Mouse (Mus musculus) thymus, adult 18-20 months (tissue): ENCODE data around the gene Acot8.
"Not testable (repeated sequence)": the region's sequence is repeated elsewhere in the genome, so short reads cannot be mapped to it uniquely, and the experiment has no call there.

Experiments
- DNase-seq, 2 experiments: peaks; one replicate each; pipeline ENCODE4 v3.0.0; 2022; ENCODE audit warnings: mixed read lengths in 2 of 2

The Acot8 gene

DNA sequence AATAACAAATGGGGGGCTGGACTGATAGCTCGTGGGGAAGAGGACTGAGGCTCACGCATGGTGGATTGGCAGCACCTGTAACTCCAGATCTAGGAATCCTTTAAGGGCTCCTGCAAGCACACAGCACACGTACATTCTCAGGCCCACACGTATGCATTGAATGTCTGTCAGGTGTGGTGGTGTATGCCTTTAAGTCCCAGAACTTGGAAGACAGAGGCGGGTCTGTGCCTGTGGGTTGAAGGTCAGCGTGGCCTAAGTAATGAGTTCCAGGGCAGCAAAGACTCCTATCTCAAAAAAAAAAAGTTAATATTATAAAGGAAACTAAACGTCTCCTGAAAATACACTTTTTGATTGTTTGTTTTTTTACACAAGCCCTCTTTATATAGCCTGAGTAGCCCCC, 1.9 kb upstream of the Acot8 start:
- no peak for DNase-seq

DNA sequence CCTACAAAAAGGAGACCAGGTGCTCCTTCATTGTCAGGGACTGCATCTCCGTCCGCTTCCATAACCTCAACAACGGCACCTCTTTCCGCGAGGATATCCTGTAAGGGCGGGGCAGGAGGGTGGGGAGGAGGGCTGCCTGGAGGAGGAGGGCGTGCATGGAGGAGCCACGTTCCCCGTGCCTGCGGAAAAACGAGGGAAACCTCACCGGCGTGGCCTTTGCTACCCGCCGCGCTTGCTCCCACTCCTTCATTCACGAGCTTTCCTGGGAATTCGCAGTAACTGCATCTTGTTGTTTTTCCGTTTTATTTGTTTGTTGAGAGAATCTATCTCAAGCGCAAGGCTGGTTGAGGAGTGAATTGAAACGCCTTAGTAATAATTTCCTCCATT, 643 bp upstream of the Acot8 start:
- DNase-seq = no peak

- DNase-seq = no peak
Observed at GRCm38 (mm10) chr2:164803921-164804313, 765 bp downstream of the Acot8 start.

DNA sequence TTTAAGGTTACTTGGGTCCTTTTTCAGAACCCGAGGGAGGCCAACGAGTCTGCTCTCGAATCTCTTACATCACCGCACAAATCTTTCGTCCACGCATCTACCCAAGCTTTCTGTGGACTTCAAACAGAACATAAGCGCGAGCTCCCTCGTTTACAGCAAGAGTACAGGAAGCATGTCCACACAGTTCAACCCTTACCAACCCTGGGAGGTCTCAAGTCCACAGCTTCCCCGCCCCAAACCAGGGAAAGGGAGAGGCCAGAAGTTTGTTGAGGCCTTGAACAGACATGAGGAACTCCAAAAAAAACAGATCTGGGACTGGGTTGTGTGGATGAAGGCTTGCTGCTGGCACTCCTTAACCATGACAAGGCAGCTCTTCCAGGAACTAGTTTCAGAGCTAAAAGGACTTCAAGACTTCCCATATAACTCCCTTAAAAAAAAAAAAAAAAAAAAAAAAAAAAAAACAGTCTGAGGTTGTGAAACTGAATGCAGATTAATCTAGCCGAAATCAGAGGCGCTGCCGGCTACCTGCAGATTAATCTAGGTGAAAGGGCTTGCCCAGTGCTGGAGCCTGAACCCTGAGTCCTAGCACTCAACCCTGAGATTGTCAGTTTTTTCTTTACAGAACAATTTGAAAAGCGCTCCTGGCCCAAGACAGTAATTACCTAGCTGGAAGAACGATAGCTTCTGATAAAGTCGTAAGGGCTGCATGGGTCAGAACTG, 1.3 kb downstream of the Acot8 start:
- DNase-seq = no peak

- no peak for DNase-seq
Observed at GRCm38 (mm10) chr2:164800252-164801004, 4.3 kb downstream of the Acot8 start.

DNA sequence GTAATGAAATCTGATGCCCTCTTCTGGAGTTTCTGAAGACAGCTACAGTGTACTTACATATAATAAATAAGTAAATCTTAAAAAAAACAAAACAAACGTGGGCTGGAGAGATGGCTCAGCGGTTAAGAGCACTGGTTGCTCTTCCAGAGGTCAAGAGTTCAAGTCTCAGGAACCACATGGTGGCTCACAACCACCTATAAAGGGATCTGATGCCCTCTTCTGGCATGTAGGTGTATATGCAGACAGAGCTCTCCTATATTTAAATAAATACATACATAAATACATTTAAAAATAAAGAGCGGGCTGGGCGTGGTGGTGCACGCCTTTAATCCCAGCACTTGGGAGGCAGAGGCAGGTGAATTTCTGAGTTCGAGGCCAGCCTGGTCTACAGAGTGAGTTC, 6.1 kb downstream of the Acot8 start:
- not testable (repeated sequence) for DNase-seq

GRCm38 (mm10) chr2:164795868-164796267, 8.8 kb downstream of the Acot8 start:
- DNase-seq = no peak

DNA sequence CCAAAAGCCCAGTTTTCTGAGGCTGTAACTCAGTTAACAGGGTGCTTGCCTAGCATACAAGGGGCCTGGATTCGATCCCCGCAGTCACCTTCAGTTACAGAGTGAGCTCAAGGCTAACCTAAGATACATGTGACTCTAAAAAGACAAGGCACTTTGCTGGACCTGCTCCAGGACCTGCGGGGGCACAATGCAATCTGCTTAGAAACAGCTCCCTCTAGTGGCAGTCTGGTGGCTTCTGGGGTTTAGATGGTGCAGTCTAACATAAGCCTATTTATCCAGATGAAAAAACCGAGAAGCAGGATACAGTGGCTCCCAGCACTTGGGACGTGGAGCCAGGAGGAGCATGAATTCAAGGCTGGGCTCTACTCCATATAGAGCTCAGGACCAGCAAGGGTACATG, 10.4 kb downstream of the Acot8 start:
- DNase-seq = peak; percentile 21 to 52

DNA sequence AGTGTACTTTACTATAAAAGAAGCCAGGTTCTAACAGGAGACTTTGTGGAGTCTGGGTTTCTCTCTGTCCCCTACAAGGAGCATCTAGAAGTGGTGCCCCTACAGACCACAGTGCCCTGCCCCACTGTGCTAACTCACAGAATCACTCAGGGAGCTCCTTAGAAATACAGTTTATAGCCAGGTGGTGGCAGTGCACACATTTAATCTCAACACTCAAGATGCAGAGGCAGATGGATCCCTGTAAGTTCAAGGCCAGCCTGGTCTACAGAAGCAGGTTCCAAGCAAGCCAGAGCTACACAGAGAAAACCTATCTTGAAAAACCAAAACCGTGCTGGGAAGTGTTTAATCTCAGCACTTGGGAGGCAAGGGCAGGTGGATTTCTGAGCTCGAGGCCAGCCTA, 10.9 kb downstream of the Acot8 start:
- no peak for DNase-seq

DNA sequence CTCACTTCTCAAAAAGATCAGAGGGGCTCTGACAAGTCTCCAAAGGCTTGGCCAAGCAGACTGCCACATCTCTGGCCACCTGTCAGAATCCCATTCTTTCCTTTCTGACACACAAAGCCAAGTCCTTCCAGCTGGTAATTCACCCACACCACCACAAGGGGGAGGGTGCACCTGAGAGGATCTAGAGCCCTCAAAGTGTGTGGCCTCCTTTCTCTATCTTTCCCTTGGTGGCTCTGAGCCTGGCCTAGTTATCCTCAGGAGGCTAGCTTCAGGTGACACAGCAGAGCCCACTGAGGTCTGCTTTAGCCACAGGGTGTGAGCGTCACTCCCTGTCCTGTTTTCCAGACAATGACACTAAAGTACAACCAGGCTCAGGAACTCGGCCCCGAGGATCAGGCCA, 11.4 kb downstream of the Acot8 start:
- peak; percentile 27 to 35 for DNase-seq

GRCm38 (mm10) chr2:164792400-164793190, 12.1 kb downstream of the Acot8 start:
- no peak for DNase-seq

DNA sequence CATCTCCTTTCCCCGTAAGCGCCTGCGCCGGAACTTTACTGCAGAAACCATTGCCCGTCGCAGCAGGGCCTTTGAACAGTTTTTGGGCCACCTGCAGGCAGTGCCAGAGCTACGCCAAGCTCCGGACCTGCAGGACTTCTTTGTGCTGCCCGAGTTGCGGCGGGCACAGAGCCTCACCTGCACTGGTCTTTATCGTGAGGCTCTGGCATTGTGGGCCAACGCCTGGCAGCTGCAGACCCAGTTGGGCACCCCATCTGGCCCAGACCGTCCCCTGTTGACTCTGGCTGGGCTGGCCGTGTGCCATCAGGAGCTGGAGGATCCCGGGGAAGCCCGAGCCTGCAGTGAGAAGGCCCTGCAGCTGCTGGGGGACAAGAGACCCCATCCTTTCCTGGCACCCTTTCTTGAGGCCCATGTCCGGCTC, 12.8 kb downstream of the Acot8 start:
- DNase-seq = no peak

DNA sequence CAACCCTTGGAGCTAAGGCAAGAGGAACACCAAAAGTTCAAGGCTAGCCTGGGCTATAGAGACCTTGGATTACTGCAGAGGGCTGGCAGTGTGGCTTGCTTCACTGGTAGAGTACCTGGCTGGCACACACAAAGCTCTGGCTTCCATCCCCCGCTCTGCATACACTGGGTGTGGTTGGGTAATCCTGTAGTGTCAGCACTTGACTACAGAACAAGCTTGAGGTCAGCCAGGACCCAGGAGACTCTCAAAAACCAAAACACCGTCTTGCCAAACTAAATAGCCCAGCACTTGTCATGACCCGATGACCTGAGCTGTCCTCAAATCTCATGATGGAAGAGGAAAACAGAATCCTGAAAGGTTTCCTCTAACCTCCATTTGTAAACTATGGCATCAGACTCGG, 14.2 kb downstream of the Acot8 start:
- DNase-seq = no peak

DNA sequence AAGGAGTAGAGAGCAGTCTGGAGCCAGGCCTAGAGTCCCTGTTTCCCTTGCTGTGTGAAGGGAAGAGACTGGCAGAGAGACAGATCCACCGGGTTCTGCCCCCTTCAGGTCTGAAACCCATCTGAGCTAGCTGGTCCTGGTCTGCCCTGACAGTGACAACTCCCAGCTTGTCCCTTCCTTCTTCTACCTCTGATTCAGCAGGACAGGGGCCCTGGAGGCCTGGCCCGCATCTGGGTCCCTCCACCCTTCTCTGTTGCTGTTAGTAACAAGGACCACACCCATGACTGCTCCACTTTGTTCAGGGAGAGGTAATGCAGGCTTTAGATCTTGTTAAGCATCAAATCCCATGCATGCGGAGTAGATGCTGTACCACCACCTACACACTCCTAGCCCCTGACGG, 16.3 kb downstream of the Acot8 start:
- DNase-seq = no peak

GRCm38 (mm10) chr2:164787779-164788178, 16.9 kb downstream of the Acot8 start:
- DNase-seq = no peak

DNA sequence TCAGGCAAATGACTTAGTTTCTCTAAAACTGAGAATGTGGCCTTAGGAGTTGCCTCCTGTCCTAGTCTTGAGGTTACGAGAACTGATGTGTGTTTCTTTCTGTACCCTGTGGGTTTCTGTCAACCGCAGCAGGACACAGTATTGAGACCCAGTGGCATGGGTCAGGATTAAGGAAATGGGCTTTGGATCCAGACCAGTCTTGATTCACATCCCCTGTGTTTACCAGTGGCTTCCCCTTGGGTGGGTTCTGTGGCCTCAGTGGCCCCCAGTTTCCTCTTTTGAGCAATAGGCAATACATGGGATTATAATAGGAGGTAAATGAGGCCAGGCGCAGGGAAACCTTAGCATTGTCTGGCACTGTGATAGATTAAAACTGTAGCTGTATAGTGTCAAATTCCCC, 17.6 kb downstream of the Acot8 start:
- no peak for DNase-seq

- peak in 1 of 2 experiments; percentile 7 for DNase-seq
Observed at GRCm38 (mm10) chr2:164786388-164786885, 18.2 kb downstream of the Acot8 start.

GRCm38 (mm10) chr2:164785481-164786387, 18.9 kb downstream of the Acot8 start, which contains the start of gene Snx21:
Snx21 (plus strand) TSS chr2:164785823.
- peak; percentile 54 to 62 for DNase-seq

DNA sequence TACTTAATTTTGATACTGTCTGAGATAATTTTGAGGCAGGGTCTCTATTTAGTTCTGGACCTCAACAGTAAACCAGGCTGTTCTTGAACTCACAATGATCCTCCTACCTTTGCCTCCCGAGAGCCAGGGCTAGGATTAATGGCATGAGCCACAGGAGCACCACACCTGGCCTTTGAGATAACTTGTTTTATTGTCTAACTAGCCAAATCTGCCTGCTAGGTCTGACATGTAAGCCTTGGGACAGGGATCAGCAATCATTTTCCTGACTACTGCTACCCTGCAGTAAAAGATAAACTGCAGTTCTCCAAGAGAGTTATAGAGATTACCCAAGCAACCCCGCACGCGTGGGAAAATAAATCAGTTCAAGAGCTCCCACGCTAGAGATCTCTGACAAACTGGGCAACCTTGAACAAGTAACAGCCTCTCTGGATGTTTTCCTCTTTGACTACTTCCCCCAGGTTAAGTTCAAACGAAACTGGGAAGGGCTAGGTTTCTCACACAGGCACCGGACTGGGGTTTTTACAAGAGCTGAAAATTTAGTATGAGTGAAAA, 19.7 kb downstream of the Acot8 start:
- no peak for DNase-seq

GRCm38 (mm10) chr2:164783926-164784581, 20.6 kb downstream of the Acot8 start:
- no peak for DNase-seq

DNA sequence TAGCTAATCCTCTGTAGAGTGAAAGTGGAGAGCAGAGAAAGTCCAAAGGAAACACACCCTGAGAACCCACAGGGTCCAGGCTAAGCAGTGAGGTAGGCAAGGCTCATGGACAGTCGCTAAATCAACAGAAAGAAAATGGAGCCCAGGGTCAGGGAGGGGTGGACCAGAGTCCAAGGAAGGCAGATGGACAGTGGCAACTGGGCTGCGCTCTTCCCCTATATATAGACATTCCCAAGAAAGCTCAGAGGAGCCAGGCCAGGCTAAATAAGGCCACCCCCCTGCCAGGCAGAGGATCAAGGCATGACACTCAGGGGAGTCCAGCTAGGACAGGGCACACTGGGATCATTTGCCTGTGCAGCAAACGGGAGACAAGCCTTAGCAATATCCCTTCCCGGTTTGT, 22.8 kb downstream of the Acot8 start:
- no peak for DNase-seq
